Mouse (Mus musculus) E14TG2a.4 (cell line): ENCODE data around the gene Rxra.

ENCODE experiments used
- CTCF ChIP-seq: conservative IDR thresholded peaks from 2 replicates; pipeline ENCODE4 v1.5.1; 2014; ENCODE audit warnings: low read length
- NANOG ChIP-seq: IDR thresholded peaks from 2 replicates; pipeline ENCODE4 v1.6.1; 2014; ENCODE audit warnings: borderline replicate concordance, low read length, mixed read lengths
- POU5F1 ChIP-seq: IDR thresholded peaks from 2 replicates; pipeline ENCODE4 v1.6.1; 2014; ENCODE audit warnings: low read length, borderline replicate concordance

GRCm38 (mm10) chr2:27743863-27744611 is 67.8 kb downstream of the Rxra start:
- TF ChIP-seq CTCF = no peak
- TF ChIP-seq NANOG = no peak
- TF ChIP-seq POU5F1 = no peak
